Mouse (Mus musculus): ENCODE data around the gene Unc5b. TPM values are rescaled to one million over a fixed set of nuclear protein-coding genes. Genes with fewer than 3 reads are reported as not detected.
A peak's percentile ranks its signal among the peaks of the same experiment; 100 is the strongest.
"Not testable (repeated sequence)": the region's sequence is repeated elsewhere in the genome, so short reads cannot be mapped to it uniquely, and the experiment has no call there.

The Unc5b gene
- polyA plus RNA-seq, 1 experiment = 1.1 TPM

GRCm38 (mm10) chr10:60744543-60745290 is 86.7 kb downstream of the Unc5b start:
- H3K27ac ChIP-seq (ENCODE audit: insufficient read depth, low read depth, low read length) = peak overlapping the region; percentile 93
- H3K4me3 ChIP-seq (ENCODE audit: insufficient read depth, low read length) = no peak overlapping the region
- TF ChIP-seq CTCF (IDR thresholded peaks at IDR 0.05; ENCODE audit: low read depth, low read length) (no peak), POLR2A (IDR thresholded peaks at IDR 0.05; ENCODE audit: borderline replicate concordance, low read depth, low read length) (no peak)
- peaks cover 66% of the 10 kb centered on the region for H3K4me1 ChIP-seq (ENCODE audit: control insufficient read depth, insufficient read depth, low read length)

- Histone ChIP-seq H3K27ac (ENCODE audit: insufficient read depth, low read depth, low read length) (peak overlapping the region; percentile 93), H3K4me3 (ENCODE audit: insufficient read depth, low read length) (no peak overlapping the region), H3K4me1 (ENCODE audit: control insufficient read depth, insufficient read depth, low read length) (peaks cover 71% of the 10 kb centered on the region)
- TF ChIP-seq CTCF (IDR thresholded peaks at IDR 0.05; ENCODE audit: low read depth, low read length) (no peak), POLR2A (IDR thresholded peaks at IDR 0.05; ENCODE audit: borderline replicate concordance, low read depth, low read length) (no peak)
These were observed 87.7 kb downstream of the Unc5b start for GRCm38 (mm10) chr10:60743681-60744080.

DNA sequence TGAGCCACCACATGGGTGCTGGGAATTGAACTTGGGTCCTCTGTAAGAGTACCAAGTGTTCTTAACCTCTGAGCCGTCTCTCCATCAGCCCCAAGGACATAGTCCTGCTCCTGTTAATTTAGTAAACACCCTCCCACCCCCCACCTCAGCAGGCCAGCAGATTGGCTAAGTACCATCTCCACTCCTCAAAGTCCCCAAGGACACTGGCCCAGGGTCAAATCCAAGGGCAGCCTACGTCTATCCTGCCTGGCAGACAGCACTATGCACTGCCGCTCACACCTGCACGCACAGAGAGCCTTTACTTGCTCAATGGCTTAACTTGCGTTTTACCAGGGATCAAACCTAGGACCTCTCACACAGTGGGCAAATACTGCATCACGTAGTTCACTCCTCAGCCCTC is 88.4 kb downstream of the Unc5b start:
- Histone ChIP-seq H3K4me3 (ENCODE audit: insufficient read depth, low read length) (no peak overlapping the region), H3K27ac (ENCODE audit: insufficient read depth, low read depth, low read length) (no peak overlapping the region), H3K4me1 (ENCODE audit: control insufficient read depth, insufficient read depth, low read length) (peaks cover 67% of the 10 kb centered on the region)
- TF ChIP-seq POLR2A (IDR thresholded peaks at IDR 0.05; ENCODE audit: borderline replicate concordance, low read depth, low read length) (no peak), CTCF (IDR thresholded peaks at IDR 0.05; ENCODE audit: low read depth, low read length) (no peak)

- H3K4me3 ChIP-seq (ENCODE audit: insufficient read depth, low read length); H3K27ac ChIP-seq (ENCODE audit: insufficient read depth, low read depth, low read length): not testable (repeated sequence)
- peaks cover 67% of the 10 kb centered on the region for H3K4me1 ChIP-seq (ENCODE audit: control insufficient read depth, insufficient read depth, low read length)
These were observed 89.1 kb downstream of the Unc5b start for GRCm38 (mm10) chr10:60742296-60742695.

- Histone ChIP-seq H3K4me3 (ENCODE audit: insufficient read depth, low read length) (no peak overlapping the region), H3K27ac (ENCODE audit: insufficient read depth, low read depth, low read length) (0 out of 2 replicates have a peak overlapping the region, but pooled peaks have one; percentile 19), H3K4me1 (ENCODE audit: control insufficient read depth, insufficient read depth, low read length) (peaks cover 62% of the 10 kb centered on the region)
- TF ChIP-seq POLR2A (IDR thresholded peaks at IDR 0.05; ENCODE audit: borderline replicate concordance, low read depth, low read length) = no peak
- no peak for TF ChIP-seq CTCF (IDR thresholded peaks at IDR 0.05; ENCODE audit: low read depth, low read length)
These were observed 89.9 kb downstream of the Unc5b start for GRCm38 (mm10) chr10:60741435-60741834.

- H3K4me3 ChIP-seq (ENCODE audit: insufficient read depth, low read length) = no peak overlapping the region
These were observed 91.6 kb downstream of the Unc5b start for GRCm38 (mm10) chr10:60739619-60740363.

DNA sequence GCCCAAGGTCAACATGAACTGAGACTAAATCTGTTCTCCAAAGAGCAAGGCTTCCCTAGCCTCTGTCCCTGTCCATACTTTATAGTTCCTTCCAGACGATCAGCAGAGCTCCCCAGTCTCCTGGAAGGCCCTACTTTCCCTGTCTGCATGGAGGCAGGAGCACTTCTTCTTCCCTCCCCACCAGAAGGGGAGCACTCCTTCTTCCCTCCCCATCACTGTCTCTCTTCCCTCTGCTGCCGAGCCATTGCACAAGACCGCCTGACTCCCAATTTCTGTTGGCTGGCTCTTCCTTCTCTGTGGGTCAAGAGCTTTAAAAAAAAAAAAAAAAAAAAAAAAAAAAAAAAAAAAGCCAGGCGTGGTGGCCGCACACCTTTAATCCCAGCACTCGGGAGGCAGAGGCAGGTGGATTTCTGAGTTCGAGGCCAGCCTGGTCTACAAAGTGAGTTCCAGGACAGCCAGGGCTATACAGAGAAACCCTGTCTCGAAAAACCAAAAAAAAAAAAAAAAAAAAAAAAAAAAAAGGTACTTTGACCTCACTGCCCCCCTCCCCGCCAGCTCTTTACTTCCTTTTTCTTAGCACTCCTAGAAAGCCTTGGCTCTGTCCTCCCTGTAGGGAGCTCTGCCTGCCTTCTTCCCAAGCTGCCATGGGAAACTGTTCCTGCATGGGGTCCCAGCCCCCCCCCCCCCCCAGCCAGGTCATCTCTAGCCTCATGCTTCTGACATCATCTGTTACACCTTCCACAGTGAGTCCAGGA is 93.3 kb downstream of the Unc5b start:
- TF ChIP-seq POLR2A (IDR thresholded peaks at IDR 0.05; ENCODE audit: borderline replicate concordance, low read depth, low read length) (no peak), CTCF (IDR thresholded peaks at IDR 0.05; ENCODE audit: low read depth, low read length) (no peak)

More at GRCm38 (mm10) chr10:60739619-60740363, 91.6 kb downstream of the Unc5b start:
- H3K4me1 ChIP-seq (ENCODE audit: control insufficient read depth, insufficient read depth, low read length) = peaks cover 56% of the 10 kb centered on the region
- peak overlapping the region; percentile 89 for H3K27ac ChIP-seq (ENCODE audit: insufficient read depth, low read depth, low read length)
- TF ChIP-seq POLR2A (IDR thresholded peaks at IDR 0.05; ENCODE audit: borderline replicate concordance, low read depth, low read length) = no peak
- no peak for TF ChIP-seq CTCF (IDR thresholded peaks at IDR 0.05; ENCODE audit: low read depth, low read length)

GRCm38 (mm10) chr10:60737169-60737728 is 94.1 kb downstream of the Unc5b start:
- Histone ChIP-seq H3K4me3 (ENCODE audit: insufficient read depth, low read length) (no peak overlapping the region), H3K4me1 (ENCODE audit: control insufficient read depth, insufficient read depth, low read length) (peaks cover 49% of the 10 kb centered on the region), H3K27ac (ENCODE audit: insufficient read depth, low read depth, low read length) (peak overlapping the region; percentile 89)
- TF ChIP-seq CTCF (IDR thresholded peaks at IDR 0.05; ENCODE audit: low read depth, low read length) (no peak), POLR2A (IDR thresholded peaks at IDR 0.05; ENCODE audit: borderline replicate concordance, low read depth, low read length) (no peak)

More for the DNA sequence above, 93.3 kb downstream of the Unc5b start:
- Histone ChIP-seq H3K4me3 (ENCODE audit: insufficient read depth, low read length) (no peak overlapping the region), H3K4me1 (ENCODE audit: control insufficient read depth, insufficient read depth, low read length) (peaks cover 49% of the 10 kb centered on the region), H3K27ac (ENCODE audit: insufficient read depth, low read depth, low read length) (peak overlapping the region; percentile 89)

DNA sequence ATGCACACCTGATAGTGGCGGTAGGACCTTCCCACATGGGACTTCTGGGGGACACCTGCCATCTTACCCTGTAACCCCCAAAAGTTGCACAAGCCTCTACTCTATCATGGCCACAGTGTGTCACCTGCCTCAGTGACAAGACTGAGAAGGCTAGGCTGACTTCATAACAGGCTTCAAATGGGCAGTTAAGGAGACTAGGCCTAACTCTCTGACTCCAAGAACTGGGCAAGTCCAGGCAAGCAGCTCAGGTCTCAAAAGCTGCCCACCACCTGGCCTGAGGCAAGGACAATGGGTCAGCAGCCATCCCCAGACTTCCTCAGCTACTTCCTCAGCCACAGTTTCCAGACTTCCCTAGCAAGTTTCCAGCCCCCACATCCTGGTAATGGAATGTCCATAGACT is 95.6 kb downstream of the Unc5b start:
- H3K4me1 ChIP-seq (ENCODE audit: control insufficient read depth, insufficient read depth, low read length) = peaks cover 44% of the 10 kb centered on the region
- no peak overlapping the region for H3K27ac ChIP-seq (ENCODE audit: insufficient read depth, low read depth, low read length)
- TF ChIP-seq CTCF (IDR thresholded peaks at IDR 0.05; ENCODE audit: low read depth, low read length) (no peak), POLR2A (IDR thresholded peaks at IDR 0.05; ENCODE audit: borderline replicate concordance, low read depth, low read length) (no peak)
- H3K4me3 ChIP-seq (ENCODE audit: insufficient read depth, low read length) = no peak overlapping the region

Measured in bone marrow macrophage, adult 2 months (primary cell).